Mouse (Mus musculus) megakaryocyte, adult 5-6 weeks (primary cell): ENCODE results near the gene Cachd1. TPM values are rescaled to one million over a fixed set of nuclear protein-coding genes. Genes with fewer than 3 reads are reported as not detected.

ENCODE experiments used
- ATAC-seq: 2 replicates; pipeline ENCODE4 v1.8.0; 2016; ENCODE audit warnings: mild to moderate bottlenecking, inconsistent platforms; ENCODE audit not compliant: poor library complexity, severe bottlenecking
- total RNA-seq, 2 experiments: library from RNA; stranded (forward) in 1 of 2; stranded (reverse) in 1 of 2; fragments of 153-499, 151-499 nt in 1 of 2; fragments of 221-1000, 200-1000 nt in 1 of 2; gene quantifications; 2 replicates each; pipeline versions ENCODE4 v1.2.3 to v1.2.4; 2015 to 2017

Cachd1 gene
- total RNA-seq, 2 experiments from 2014 or later, result 0.18 TPM; not detected in 1

GRCm38 (mm10) chr4:100790176-100790575 is 13.7 kb downstream of the Cachd1 start:
- no peak for ATAC-seq

GRCm38 (mm10) chr4:100793147-100793546 is 16.7 kb downstream of the Cachd1 start:
- ATAC-seq, result no peak

GRCm38 (mm10) chr4:100795523-100795922 is 19.0 kb downstream of the Cachd1 start:
- no peak for ATAC-seq

GRCm38 (mm10) chr4:100800730-100801442 is 24.4 kb downstream of the Cachd1 start:
- no peak for ATAC-seq

- ATAC-seq, result no peak
These were observed 24.9 kb downstream of the Cachd1 start for GRCm38 (mm10) chr4:100801443-100801786.

GRCm38 (mm10) chr4:100811057-100811695 is 34.7 kb downstream of the Cachd1 start:
- no peak for ATAC-seq

- no peak for ATAC-seq
These were observed 35.5 kb downstream of the Cachd1 start for GRCm38 (mm10) chr4:100811802-100812510.

- no peak for ATAC-seq
These were observed 37.4 kb downstream of the Cachd1 start for GRCm38 (mm10) chr4:100813767-100814461.

- no peak for ATAC-seq
These were observed 42.8 kb downstream of the Cachd1 start for GRCm38 (mm10) chr4:100819238-100819637.

GRCm38 (mm10) chr4:100822526-100822925 is 46.1 kb downstream of the Cachd1 start:
- no peak for ATAC-seq

- ATAC-seq, result no peak
These were observed 50.9 kb downstream of the Cachd1 start for GRCm38 (mm10) chr4:100827374-100827773.

GRCm38 (mm10) chr4:100828737-100829136 is 52.3 kb downstream of the Cachd1 start:
- no peak for ATAC-seq

GRCm38 (mm10) chr4:100837205-100837604 is 60.7 kb downstream of the Cachd1 start:
- ATAC-seq, result no peak

- ATAC-seq, result no peak
These were observed 66.2 kb downstream of the Cachd1 start for GRCm38 (mm10) chr4:100842629-100843028.

GRCm38 (mm10) chr4:100843119-100843518 is 66.6 kb downstream of the Cachd1 start:
- no peak for ATAC-seq

GRCm38 (mm10) chr4:100850846-100851495 is 74.5 kb downstream of the Cachd1 start:
- ATAC-seq, result no peak

- ATAC-seq, result no peak
These were observed 76.0 kb downstream of the Cachd1 start for GRCm38 (mm10) chr4:100852448-100852847.

- no peak for ATAC-seq
These were observed 77.0 kb downstream of the Cachd1 start for GRCm38 (mm10) chr4:100853426-100853825.

GRCm38 (mm10) chr4:100855373-100855772 is 78.9 kb downstream of the Cachd1 start:
- ATAC-seq, result no peak

GRCm38 (mm10) chr4:100857411-100857869 is 81.0 kb downstream of the Cachd1 start:
- no peak for ATAC-seq
